Mouse (Mus musculus): ENCODE measurements around the gene 4930470P17Rik.

GRCm38 (mm10) chr2:170648542-170648941 is 46.7 kb upstream of the 4930470P17Rik start:
- no peak for TF ChIP-seq CTCF (IDR thresholded peaks at IDR 0.05; ENCODE audit: control insufficient read depth, insufficient read depth, insufficient read length)
- TF ChIP-seq USF1 (IDR thresholded peaks at IDR 0.05; ENCODE audit: low read depth), result no peak
- no peak for TF ChIP-seq MAX (IDR thresholded peaks at IDR 0.05)
- no peak for TF ChIP-seq MYOD1 (IDR thresholded peaks at IDR 0.05; ENCODE audit: control insufficient read depth, insufficient read length, low read depth)
